Mouse (Mus musculus) heart, postnatal 25 days (tissue): ENCODE results near the gene Wnk2. TPM values are rescaled to one million over a fixed set of nuclear protein-coding genes. Genes with fewer than 3 reads are reported as not detected.

Source experiments
- DNase-seq: peaks from one replicate; pipeline ENCODE4 v3.0.0; 2022; ENCODE audit warnings: low spot score
- intact Hi-C: fragments of 180-260 bp; cut with DNase I; formaldehyde crosslinking; loops from one replicate; pipeline ENCODE4 v1.15.1; 2025
- total RNA-seq, 2 experiments: library from RNA; stranded (reverse); gene quantifications; 2 replicates each; pipeline ENCODE4 v1.2.3; 2021

The Wnk2 gene
- total RNA-seq, 2 experiments from 2014 or later: 71.4 to 78.2 TPM

DNA sequence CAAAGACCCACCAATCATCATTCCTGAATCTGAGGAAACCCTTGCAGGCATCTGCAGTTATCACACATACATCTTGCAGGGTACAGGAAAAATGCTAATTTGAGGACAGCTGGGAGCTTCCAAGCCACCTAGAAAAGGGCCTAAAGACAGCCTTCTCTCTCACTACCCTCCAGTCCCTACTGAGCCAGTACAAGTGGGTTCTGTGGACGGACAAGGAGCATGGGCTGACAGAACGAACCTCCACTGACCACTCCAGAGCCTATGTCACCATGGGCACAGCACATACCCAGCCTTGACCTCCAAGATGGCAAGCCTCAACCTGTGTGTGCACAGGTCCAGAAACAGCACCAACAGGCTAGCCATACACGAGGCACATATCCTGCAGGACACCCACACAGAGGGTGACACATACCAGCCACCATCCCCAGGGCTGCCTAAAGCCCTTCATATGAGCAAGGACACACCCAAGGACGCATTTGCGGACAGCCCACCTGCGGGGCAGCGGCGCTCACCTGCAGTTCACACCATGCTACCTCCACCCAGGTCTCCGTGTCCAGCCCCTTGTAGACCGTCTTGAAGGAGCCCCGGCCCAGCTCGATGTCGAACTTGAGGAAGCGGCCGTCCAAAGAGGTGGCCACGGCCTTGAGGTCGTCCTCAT is 1.6 kb downstream of the Wnk2 start:
- intact Hi-C loops: loop anchor here (5.0 kb wide), 1 partner anchor 59 kb away; no protein-coding TSS in a partner anchor
- DNase-seq: no peak

DNA sequence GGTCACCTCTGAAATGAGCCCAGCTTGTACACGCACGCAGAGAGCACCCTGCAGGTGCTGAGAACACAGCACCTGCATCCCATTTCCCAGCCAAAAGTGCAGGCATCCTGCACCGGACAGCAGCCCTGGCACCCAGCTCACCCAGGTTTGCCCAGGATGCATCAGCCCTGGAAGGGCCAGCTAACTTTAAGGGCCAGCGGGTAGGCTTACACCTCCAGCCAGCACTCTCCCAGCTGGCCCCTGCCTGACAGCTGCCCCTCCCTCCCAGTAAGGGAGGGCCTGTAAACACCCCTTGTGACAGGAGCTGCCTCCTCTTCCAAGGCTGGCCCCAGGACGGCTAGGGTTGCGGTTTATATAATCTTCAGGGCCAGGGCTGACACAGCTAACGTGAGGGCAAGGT is 2.4 kb downstream of the Wnk2 start:
- DNase-seq: peak; percentile 47
- intact Hi-C loops: loop anchor here (5.0 kb wide), 1 partner anchor 58 kb away; no protein-coding TSS in a partner anchor

DNA sequence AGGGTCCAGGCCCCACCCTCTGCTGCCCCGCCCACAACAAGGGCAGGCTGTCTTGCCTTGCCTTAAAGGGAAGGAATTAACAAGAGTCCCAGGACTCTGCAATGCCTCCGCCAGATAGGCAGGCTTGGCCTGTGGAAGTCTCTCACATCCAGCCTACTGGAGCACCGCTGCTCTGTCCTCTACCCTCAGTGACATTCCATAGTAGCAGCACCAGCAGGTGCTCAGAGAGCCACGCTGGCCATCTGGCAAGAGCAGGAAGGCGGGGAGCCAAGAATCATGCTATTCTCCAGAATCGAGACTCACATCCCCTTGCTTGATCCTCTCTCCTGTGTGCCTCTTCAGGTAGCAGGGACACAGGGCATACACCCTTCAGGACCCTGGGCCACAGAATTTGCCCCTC is 3.4 kb downstream of the Wnk2 start:
- intact Hi-C loops: no loop called here

DNA sequence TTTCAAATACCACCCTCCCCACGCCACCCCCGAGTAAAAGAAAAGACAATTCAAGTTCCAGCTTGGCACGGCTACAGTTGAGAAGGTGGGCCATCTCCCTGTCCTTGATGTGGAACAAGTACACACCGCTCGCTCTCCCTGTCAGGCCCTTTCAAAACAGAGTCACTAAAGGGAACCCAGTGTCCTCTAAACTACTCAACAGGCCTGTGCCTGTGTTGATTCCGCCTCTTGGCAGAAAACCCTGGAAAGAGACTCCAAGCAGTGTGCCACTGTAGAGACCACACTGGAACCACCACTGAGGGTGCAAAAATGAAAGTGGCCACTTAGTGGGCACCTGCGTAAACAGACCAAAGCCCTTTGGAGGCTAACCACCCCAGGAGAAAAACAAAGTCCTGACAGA is 4.5 kb downstream of the Wnk2 start:
- intact Hi-C loops: no loop called here
- no peak for DNase-seq

More for the DNA sequence above, 3.4 kb downstream of the Wnk2 start:
- DNase-seq: no peak

DNA sequence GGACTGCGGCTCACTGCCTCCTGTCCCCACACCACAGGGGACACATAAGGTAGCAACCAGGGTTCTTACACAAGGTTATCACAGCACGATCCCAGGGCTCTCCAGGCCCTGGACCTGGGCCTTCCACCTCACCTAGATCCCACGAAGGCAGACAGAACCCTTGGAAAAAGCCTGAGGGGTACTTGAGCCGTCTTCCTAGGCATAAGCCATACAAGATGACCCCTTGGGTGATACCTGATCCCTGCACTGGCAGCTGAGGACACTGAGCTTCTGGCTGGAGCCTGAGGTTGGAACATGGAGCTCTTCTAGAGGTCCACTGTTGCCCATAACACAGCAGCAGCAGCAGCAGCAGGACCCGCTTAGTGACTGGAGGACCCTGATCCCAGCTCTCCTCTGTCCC is 5.4 kb downstream of the Wnk2 start:
- intact Hi-C loops: no loop called here

DNA sequence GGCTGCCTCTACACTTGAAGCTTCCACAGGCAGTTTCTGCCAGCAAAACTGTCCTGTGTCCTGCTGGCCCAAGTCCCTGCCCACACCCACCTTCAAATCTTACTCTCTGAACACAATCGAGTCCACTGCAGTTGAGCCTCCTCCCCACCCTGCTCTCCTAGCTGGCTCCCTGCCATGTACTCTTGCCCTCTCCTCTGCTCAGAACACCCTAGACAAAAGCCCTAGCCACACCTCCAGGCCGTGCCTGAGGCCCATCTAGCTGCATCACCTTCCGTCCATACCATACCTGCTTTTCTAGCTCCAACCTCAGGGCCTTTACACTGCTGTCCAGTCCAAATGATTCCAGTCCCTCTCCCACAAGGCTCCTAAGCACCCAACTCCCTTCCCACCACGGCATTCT is 7.2 kb downstream of the Wnk2 start:
- no peak for DNase-seq
- intact Hi-C loops: no loop called here

More for the DNA sequence above, 5.4 kb downstream of the Wnk2 start:
- DNase-seq: no peak

DNA sequence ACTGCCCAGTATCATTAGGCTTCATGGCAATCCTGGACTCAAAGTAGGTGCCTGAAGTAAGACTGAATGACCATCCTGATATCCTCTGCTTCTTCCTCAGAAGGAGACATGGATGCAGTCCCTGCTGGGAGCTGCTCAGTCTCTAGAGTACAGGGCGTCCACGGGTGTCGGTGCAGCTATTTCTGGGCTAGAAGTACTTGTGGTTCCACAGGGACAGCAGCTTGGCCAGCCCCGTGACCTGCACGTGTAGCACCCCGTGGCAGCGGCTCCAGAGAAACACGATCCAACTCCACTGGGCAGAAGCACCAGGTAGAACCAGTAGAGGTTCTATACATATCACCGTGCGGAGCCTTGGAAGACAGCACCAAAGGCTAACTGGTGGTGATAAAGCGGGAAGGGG is 13.3 kb downstream of the Wnk2 start:
- intact Hi-C loops: no loop called here
- DNase-seq: peak; percentile 38

DNA sequence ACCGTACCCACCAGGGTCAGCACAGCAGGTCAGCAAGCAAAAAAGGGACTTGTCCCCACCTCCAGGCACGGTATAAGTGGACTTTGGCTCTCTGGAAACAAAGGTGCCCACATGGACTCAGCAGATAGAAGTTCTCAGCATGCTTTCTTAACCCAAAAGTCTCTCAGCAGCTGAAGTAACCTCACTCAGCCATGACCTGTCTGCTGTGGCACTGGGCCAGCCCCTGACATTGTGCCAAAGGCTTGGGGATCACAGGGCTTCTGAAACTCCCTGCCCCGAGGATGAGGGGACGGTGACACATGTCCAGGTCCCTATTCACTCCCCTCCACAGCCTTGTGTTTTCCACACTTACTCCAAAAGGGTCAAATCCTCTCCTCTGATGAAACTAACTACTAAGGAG is 14.7 kb downstream of the Wnk2 start:
- intact Hi-C loops: no loop called here
- no peak for DNase-seq

DNA sequence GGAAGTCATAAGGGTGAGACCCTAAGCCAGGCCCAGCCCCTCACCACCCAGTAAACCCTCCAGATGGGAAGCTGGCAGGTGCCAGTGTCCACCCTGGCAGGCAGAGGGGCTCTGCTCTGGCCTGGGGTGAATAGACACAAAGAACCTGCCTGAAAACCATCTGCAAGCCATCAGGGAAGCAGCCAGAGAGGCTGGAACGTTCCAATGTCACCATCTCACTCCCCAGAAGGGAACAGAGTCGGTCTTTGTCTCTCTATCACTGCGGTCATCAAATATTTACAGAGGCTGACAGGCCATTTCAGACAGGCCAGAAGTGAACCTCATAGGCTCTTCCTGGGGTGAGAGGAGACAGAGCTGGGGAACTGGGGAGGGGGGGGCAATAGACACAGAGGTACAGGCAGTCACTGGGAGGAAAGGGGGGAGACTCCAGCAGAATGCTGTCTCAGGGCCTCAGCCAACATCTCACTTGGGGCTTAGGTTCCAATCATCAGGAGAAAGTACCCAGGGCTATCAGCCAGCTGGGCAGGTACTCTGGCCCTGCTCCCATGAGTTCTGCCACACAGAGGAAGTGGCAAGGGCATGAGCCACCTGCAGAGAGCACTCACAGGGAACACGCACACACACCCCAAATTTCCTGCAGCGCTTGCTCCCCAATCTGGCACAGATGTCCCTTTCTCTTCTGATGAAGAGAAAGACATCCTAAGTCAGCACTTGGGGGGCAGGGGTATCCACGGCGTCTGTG is 15.7 kb downstream of the Wnk2 start:
- DNase-seq: no peak
- intact Hi-C loops: no loop called here

DNA sequence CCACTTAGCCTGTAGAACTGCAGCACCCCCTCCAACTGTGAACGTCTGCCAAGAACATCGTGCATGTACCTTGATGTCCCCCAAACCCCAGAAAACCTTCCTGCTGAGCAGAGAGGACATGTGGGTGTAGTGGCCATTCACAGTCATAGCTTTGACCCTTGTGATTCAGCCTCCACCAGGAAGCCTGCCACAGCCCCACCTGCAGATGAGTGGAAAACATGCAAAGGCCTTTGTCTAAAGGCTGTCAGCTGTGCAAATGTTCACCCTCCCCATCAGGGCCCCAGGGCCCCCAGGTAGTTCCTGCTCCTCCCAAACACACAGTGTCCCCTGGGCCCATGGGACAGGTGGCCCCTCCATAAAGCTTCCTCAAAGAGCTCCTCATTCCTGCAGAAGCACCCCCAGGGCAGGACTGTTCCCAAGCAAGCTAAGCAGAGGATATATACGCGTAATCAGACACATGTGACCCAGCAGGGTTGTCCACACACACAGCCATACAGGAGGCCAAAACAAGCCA is 16.4 kb downstream of the Wnk2 start:
- DNase-seq: no peak
- intact Hi-C loops: no loop called here

DNA sequence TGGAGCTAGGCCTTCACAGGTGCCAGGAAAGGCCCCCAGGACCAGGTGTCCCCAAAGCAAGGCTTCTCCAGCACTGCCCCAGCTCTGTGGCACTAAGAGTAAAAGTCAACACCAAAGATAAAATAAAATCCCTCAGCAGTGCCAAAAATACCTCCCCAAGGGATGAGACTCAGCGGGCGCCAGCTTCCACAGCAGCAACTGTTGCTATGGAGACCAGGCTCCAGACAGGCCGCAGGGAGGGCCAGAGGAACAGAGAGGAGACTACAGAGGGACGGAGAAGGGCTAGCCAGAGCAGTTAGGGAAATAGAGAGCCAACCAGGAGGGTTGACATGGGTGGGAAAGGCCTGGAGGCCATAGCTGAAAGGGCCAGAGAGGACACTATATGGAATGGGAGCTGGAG is 18.0 kb downstream of the Wnk2 start:
- intact Hi-C loops: no loop called here
- DNase-seq: peak; percentile 44

DNA sequence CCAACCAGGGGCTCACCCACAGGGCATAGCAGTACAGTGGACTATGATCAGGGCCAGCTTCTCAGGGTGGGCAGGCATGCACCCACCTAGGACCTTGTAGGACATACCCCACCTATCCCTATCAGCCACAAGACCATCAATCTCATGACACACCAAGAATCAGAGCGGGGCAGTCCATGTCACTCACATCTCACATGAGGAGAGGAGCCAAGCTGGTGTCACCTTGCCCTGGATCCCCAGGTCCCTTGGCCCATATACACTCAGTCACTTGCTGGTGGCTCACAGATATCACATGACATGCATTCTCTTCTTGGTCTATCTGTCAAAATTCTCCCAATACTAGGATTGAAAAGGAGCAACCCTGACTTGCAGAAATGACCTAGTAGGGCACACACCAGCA is 18.7 kb downstream of the Wnk2 start:
- intact Hi-C loops: no loop called here

DNA sequence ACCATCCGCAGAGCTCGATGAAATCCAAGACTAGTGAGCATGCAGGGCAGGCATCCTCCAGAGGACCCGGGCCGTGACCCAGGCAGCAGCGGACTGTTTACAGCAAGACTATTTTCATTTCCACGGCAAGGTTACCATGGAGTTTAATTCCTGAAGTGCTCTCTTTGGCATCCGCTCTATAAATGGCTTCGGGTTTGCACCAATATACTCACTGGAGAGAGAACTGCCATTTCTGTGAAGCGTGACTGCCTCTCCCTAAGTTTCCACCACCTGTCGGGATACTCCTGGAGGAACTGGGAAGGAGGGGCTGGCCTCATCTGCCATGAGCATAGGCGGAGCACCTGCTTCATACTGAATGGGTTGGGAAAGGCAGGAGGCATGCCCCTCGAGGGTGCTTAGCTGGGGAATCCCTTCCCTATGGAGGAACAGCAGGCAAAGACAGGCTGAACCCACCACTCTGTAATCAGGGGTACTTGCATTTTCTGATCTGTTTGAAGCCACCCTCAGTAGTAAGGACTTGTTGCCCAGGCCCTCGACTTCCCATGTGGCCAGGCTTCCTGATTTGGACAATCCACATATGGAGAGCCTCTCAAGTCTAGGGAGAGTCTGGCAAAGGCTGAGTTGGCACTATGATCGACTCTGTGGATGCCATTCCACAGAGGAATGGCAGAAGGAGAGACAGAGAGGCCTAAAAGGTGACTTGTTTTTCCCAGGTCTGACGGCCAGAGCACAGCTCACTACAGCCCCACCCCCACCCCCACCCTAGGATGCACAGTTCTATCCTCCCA is 19.8 kb downstream of the Wnk2 start:
- intact Hi-C loops: no loop called here
- DNase-seq: no peak

More for the DNA sequence above, 18.7 kb downstream of the Wnk2 start:
- no peak for DNase-seq

DNA sequence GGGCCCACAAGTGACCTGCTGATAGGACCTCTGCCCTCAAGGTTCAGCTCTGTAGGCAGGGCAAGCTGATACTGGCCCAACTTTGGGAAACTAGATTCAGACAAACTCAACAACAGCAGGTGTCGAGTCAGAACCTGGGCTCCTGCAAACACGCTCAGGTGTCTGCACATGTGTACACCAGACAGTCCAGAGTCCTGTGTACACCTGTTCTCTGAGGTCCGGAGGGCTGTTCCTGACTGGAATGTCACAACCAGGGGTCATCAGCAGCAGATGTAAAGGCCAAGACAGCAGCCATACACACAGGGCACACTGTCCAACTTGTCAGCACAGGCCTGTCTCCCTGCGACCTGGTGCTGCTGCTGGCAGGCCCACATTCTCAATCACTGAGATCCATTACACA is 25.7 kb downstream of the Wnk2 start:
- intact Hi-C loops: no loop called here
- DNase-seq: no peak

DNA sequence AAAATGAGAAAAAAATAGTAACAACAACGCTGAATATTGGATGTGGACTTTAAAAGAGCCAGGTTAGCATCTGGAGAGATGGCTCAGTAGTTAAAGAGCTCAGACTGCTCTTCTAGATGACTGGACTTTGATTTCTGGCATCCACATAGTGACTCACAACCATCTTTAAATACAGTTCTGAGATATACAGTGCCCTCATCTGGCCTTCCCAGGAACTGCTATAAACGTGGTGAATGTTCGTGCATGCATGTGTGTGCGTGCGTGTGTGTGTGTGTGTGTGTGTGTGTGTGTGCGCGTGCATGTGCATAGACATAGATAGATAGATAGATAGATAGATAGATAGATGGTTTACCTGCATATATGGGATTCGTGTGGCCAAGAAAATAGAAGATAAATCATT is 30.3 kb downstream of the Wnk2 start:
- intact Hi-C loops: no loop called here
- no peak for DNase-seq

DNA sequence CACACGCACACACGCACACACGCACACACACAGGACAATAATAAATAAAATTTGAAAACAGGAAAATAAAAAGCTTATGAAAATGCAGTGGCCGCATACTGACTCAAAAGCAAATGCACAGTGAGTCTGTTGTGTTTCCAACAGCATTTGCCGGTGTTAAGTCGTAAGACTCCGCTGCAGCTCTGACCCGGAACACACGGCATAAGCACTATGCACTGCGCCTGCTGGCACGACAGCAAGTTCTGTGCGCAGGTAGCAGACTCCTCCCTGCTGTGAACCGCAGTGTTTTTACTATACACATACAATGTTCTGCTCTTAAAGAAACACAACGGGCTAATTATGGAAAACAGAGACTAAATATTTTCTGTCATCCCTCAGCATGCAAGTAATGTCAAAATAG is 32.9 kb downstream of the Wnk2 start:
- intact Hi-C loops: no loop called here
- DNase-seq: no peak

DNA sequence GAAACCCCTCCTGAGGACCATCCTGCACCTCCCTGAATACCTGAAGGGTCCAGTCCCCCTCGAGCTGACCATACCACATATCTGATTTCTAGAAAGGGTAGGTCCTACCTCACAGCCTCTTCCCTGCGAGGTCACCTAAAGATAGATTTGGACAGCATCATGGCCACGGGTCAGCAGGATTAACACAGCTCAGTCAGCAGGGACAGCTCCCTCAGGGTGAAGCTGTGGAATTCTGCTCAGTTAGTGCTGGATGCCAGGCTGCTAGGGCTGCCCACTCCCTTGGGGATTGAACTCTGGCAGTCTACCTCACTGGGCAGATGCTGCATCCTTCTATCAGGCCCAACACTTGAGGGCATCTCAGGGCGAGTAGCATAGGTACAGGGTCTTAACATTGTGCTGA is 33.7 kb downstream of the Wnk2 start:
- intact Hi-C loops: no loop called here
- DNase-seq: no peak

DNA sequence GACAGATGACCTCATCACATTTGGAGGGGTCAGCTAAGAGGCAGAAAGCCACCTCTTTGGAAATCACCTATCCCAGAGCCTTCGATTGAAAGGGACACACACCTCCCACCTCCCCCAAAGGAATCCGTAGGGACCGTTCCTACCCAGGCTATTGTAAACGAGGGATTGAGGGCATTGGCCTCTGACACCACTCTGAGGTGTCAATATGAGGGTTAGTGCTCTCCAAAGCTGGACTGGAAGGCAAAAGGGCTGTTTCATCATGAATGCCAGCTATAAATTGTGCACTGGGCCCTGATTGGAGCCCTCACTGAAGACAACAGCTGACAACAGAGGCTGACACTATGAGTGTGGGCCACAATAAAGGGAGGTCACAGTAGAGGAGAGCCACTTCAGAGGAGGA is 34.5 kb downstream of the Wnk2 start:
- intact Hi-C loops: no loop called here
- no peak for DNase-seq

DNA sequence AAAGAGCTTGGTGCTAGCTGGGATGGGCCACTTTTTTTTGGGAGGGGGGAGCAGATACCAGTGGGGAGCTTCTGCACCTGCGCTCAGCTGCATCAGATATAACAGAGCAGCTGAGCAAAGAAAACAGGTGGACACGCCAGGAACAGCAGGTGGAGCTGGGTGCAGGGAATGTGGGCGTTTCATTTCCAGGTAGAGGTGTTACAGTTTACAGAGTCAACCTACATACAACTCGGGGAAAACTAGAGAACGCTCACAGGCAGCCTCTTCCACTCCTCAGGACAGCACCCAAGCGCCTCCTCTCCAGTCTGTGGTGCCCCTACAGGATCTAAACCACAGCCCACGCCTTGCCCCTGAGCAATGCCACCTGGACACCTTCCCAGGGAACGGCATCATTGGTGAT is 35.2 kb downstream of the Wnk2 start:
- intact Hi-C loops: no loop called here
- DNase-seq: no peak

DNA sequence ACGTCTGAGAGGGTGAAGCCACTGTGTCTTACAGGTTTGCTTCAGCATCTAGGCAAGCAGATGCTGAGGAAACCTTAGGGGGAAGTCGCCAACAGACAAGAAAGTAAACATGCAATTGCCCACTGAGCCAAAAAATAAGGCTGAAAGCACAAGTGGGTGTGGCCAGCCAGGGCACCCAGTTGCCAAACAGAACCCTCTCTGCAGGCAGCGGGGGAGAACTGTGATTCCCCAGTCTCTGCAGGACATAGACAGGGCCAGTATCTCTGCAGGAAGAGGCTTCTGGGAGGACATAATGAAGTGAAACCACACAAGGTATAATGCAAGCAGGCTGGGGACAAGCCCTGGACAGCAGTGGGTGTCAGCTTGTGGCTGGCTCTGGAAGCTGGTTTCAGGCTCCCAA is 38.1 kb downstream of the Wnk2 start:
- intact Hi-C loops: no loop called here
- no peak for DNase-seq
